20 mouse cellular contexts compared by ENCODE assay signal in the genomic region with DNA sequence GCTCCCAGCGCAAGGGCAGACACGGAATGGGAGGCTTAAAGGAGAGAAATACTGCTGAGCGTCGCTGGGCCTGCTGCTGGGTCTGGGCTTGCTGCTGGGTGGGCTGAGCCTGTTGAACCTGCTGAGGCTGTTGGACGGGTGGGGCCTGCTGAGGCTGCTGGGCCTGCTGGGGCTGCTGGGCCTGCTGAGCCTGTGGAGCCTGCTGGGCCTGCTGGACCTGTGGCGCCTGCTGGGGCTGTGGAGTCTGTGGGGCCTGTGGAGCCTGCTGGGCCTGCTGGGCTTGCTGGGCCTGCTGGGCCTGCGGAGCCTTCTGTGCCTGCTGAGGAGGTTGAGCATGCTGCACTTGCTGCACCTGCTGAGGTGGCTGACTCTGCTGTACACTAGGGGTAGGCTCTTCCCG. TPM values are rescaled to one million over a fixed set of nuclear protein-coding genes. Genes with fewer than 3 reads are reported as not detected.
DNase-seq lines count a peak whose midpoint lies in the region; ATAC-seq and TF ChIP-seq lines count a peak whose summit lies in the region.
"Had no signal": no experiment of that assay in that cellular context is flagged by ENCODE, and none has a peak within 500 bp of the region (broad histone marks: within the 10 kb centered on the region; RNA-seq: fewer than 3 reads in every experiment).

No protein-coding gene starts in this region.

- H3K9me3 ChIP-seq in hindbrain, embryonic 16.5 days (ENCODE audit: control insufficient read depth, low read length), result no peaks in the 10 kb centered on the region
- no peaks in the 10 kb centered on the region for H3K9me3 ChIP-seq in hindbrain, embryonic 14.5 days (ENCODE audit: control insufficient read depth, low read length)
- no peaks in the 10 kb centered on the region for H3K9me3 ChIP-seq in midbrain, embryonic 13.5 days
- no peaks in the 10 kb centered on the region for H3K9me3 ChIP-seq in midbrain, postnatal 0 days (ENCODE audit: low read length)
- H3K9me3 ChIP-seq in stomach, postnatal 0 days (ENCODE audit: control insufficient read depth, low read length), result no peaks in the 10 kb centered on the region
- H3K9me3 ChIP-seq: heart, embryonic 13.5 days; neural tube, embryonic 12.5 days had no signal

- 52% methylated on average over 8 of the region's 8 CpGs for WGBS in hindbrain, embryonic 16.5 days
- 54% methylated on average over 8 of the region's 8 CpGs for WGBS in hindbrain, embryonic 14.5 days
- 50% methylated on average over 8 of the region's 8 CpGs for WGBS in midbrain, embryonic 13.5 days
- WGBS in midbrain, postnatal 0 days, result 55% methylated on average over 8 of the region's 8 CpGs
- WGBS in stomach, postnatal 0 days, result 55% methylated on average over 8 of the region's 8 CpGs

- no peak overlapping the region for H3K4me2 ChIP-seq in hindbrain, embryonic 16.5 days (ENCODE audit: low read length)
- no peak overlapping the region for H3K4me2 ChIP-seq in hindbrain, embryonic 14.5 days (replicated peaks)
- no peak overlapping the region for H3K4me2 ChIP-seq in midbrain, embryonic 13.5 days (replicated peaks)
- no peak overlapping the region for H3K4me2 ChIP-seq in midbrain, postnatal 0 days (ENCODE audit: low read depth, low read length, poor library complexity, severe bottlenecking)
- H3K4me2 ChIP-seq in stomach, postnatal 0 days (replicated peaks; ENCODE audit: low read depth), result no peak overlapping the region
- H3K4me2 ChIP-seq: heart, embryonic 13.5 days; liver, embryonic 11.5 days; neural tube, embryonic 12.5 days had no signal

- peak; percentile 56; the same call in 1 of the 2 replicates for ATAC-seq in cerebellum, adult (ENCODE audit: insufficient number of reproducible peaks, low FRiP score, low TSS enrichment)
- ATAC-seq in hindbrain, embryonic 16.5 days, result peak; percentile 58
- no peak for ATAC-seq in hindbrain, embryonic 14.5 days (ENCODE audit: low FRiP score)
- ATAC-seq in midbrain, embryonic 13.5 days, result peak; percentile 40; the same call in 1 of the 2 replicates
- no peak for ATAC-seq in midbrain, postnatal 0 days (ENCODE audit: low FRiP score)
- peak; percentile 54; the same call in 1 of the 2 replicates for ATAC-seq in stomach, postnatal 0 days (ENCODE audit: low FRiP score, low TSS enrichment)
- ATAC-seq: midbrain, embryonic 16.5 days; Patski had no signal

- TF ChIP-seq CTCF in midbrain, postnatal 0 days (IDR thresholded peaks at IDR 0.05), result no peak
- no peak for TF ChIP-seq CTCF in stomach, postnatal 0 days (IDR thresholded peaks at IDR 0.05; ENCODE audit: low read depth)

- no peaks in the 10 kb centered on the region for H3K27me3 ChIP-seq in hindbrain, embryonic 16.5 days (replicated peaks; ENCODE audit: control insufficient read depth, insufficient read depth, low read length)
- no peaks in the 10 kb centered on the region for H3K27me3 ChIP-seq in hindbrain, embryonic 14.5 days (ENCODE audit: control insufficient read depth, insufficient read depth, low read length)
- no peaks in the 10 kb centered on the region for H3K27me3 ChIP-seq in midbrain, embryonic 13.5 days
- H3K27me3 ChIP-seq in midbrain, postnatal 0 days (ENCODE audit: insufficient read depth, low read length), result no peaks in the 10 kb centered on the region
- H3K27me3 ChIP-seq in stomach, postnatal 0 days (ENCODE audit: control insufficient read depth, insufficient read depth, low read length), result no peaks in the 10 kb centered on the region
- H3K27me3 ChIP-seq: CH12.LX; heart, embryonic 13.5 days; neural tube, embryonic 12.5 days; Patski had no signal

- H3K36me3 ChIP-seq in hindbrain, embryonic 16.5 days (ENCODE audit: control insufficient read depth, insufficient read depth, low read length), result peaks cover 7% of the 10 kb centered on the region; the same call in 1 of the 2 replicates
- peaks cover 62% of the 10 kb centered on the region for H3K36me3 ChIP-seq in hindbrain, embryonic 14.5 days (replicated peaks; ENCODE audit: control insufficient read depth, insufficient read depth)
- peaks cover 53% of the 10 kb centered on the region for H3K36me3 ChIP-seq in midbrain, embryonic 13.5 days
- peaks cover 19% of the 10 kb centered on the region for H3K36me3 ChIP-seq in midbrain, postnatal 0 days (ENCODE audit: insufficient read depth, low read length)
- H3K36me3 ChIP-seq in stomach, postnatal 0 days (ENCODE audit: control insufficient read depth, insufficient read depth, low read length), result peaks cover 4% of the 10 kb centered on the region

- no peak overlapping the region for H3K4me3 ChIP-seq in hindbrain, embryonic 16.5 days (ENCODE audit: low read length)
- no peak overlapping the region for H3K4me3 ChIP-seq in hindbrain, embryonic 14.5 days (replicated peaks; ENCODE audit: low read length)
- H3K4me3 ChIP-seq in midbrain, embryonic 13.5 days (replicated peaks), result no peak overlapping the region
- no peak overlapping the region for H3K4me3 ChIP-seq in midbrain, postnatal 0 days (ENCODE audit: low read depth, low read length)
- no peak overlapping the region for H3K4me3 ChIP-seq in stomach, postnatal 0 days (ENCODE audit: low read depth, low read length)
- H3K4me3 ChIP-seq: heart, embryonic 13.5 days; layer of hippocampus, adult 2 months; neural tube, embryonic 12.5 days had no signal

- H3K4me1 ChIP-seq in hindbrain, embryonic 16.5 days (ENCODE audit: control insufficient read depth, insufficient read depth, low read depth, low read length), result no peaks in the 10 kb centered on the region
- H3K4me1 ChIP-seq in hindbrain, embryonic 14.5 days (replicated peaks; ENCODE audit: control insufficient read depth, insufficient read depth, low read length), result no peaks in the 10 kb centered on the region
- no peaks in the 10 kb centered on the region for H3K4me1 ChIP-seq in midbrain, embryonic 13.5 days (replicated peaks)
- H3K4me1 ChIP-seq in midbrain, postnatal 0 days (ENCODE audit: insufficient read depth, low read length), result no peaks in the 10 kb centered on the region
- H3K4me1 ChIP-seq in stomach, postnatal 0 days (replicated peaks; ENCODE audit: control insufficient read depth, insufficient read depth), result no peaks in the 10 kb centered on the region
- H3K4me1 ChIP-seq: heart, embryonic 13.5 days; neural tube, embryonic 12.5 days had no signal

- H3K27ac ChIP-seq in hindbrain, embryonic 16.5 days (ENCODE audit: low read depth, low read length), result no peak overlapping the region; the same call in 1 of the 2 replicates
- no peak overlapping the region for H3K27ac ChIP-seq in hindbrain, embryonic 14.5 days
- H3K27ac ChIP-seq in midbrain, embryonic 13.5 days, result no peak overlapping the region
- no peak overlapping the region for H3K27ac ChIP-seq in midbrain, postnatal 0 days (ENCODE audit: low read depth, low read length)
- H3K27ac ChIP-seq in stomach, postnatal 0 days (replicated peaks), result no peak overlapping the region
- H3K27ac ChIP-seq: heart, embryonic 13.5 days; layer of hippocampus, adult 2 months; neural tube, embryonic 12.5 days had no signal

- no peak for TF ChIP-seq EP300 in stomach, postnatal 0 days (optimal IDR thresholded peaks at IDR 0.05)

- DNase-seq in cerebellum, adult 18-20 months, result no peak
- no peak for DNase-seq in hindbrain, embryonic 14.5 days (ENCODE audit: low spot score)
- no peak for DNase-seq in midbrain, postnatal 0 days (ENCODE audit: low spot score)
- DNase-seq in stomach, postnatal 0 days (ENCODE audit: low spot score), result peak; percentile 14
- DNase-seq in right cerebral cortex, postnatal 4 days, result no peak
- DNase-seq: adrenal gland, adult 8-10 months; gastrocnemius, postnatal 36 days; kidney, adult 18-20 months; retina, postnatal 1 day; spleen, adult 18-20 months had no signal

- H3K9ac ChIP-seq in hindbrain, embryonic 16.5 days (ENCODE audit: low read depth, low read length), result no peak overlapping the region
- H3K9ac ChIP-seq in hindbrain, embryonic 14.5 days, result no peak overlapping the region
- no peak overlapping the region for H3K9ac ChIP-seq in midbrain, embryonic 13.5 days (replicated peaks)
- no peak overlapping the region for H3K9ac ChIP-seq in midbrain, postnatal 0 days (replicated peaks; ENCODE audit: low read length, poor library complexity, severe bottlenecking)
- no peak overlapping the region for H3K9ac ChIP-seq in stomach, postnatal 0 days (ENCODE audit: low read length)
- H3K9ac ChIP-seq: heart, embryonic 13.5 days; neural tube, embryonic 12.5 days had no signal

RNA-seq across cellular contexts. Expression of a gene that starts 50.5 kb away (rescaled TPM):
- 0.74 and 1.6 TPM in 2 replicates for polyA plus RNA-seq in hindbrain, embryonic 16.5 days (2015; fragmentation: Nextera tagmentation; extraction: Ambion mirVana)
- 0.29 and 0.35 TPM in 2 replicates for polyA plus RNA-seq in hindbrain, embryonic 14.5 days (2014; fragmentation: Nextera tagmentation; extraction: Ambion mirVana)
- polyA plus RNA-seq in midbrain, embryonic 13.5 days (2015; fragmentation: Nextera tagmentation; extraction: Ambion mirVana), result 0.98 and 2.4 TPM in 2 replicates
- total RNA-seq in midbrain, postnatal 0 days (2014; rRNA removed), result 0.66 and 1.4 TPM in 2 replicates
- polyA plus RNA-seq in midbrain, postnatal 0 days (2015; fragmentation: Nextera tagmentation; extraction: Ambion mirVana), result 0.23 and 1.1 TPM in 2 replicates
- not detected in 2 replicates for polyA plus RNA-seq in stomach, postnatal 0 days (2015; fragmentation: Nextera tagmentation; extraction: Ambion mirVana)
- total RNA-seq: CH12.LX; gastrocnemius, postnatal 36 days; layer of hippocampus, adult 2 months had no signal
- polyA plus RNA-seq: heart, embryonic 13.5 days; liver, embryonic 11.5 days; Patski had no signal

Comparison
In these comparisons a context has a peak if more than half of its experiments do, and no peak if none do; other contexts are left out.
1. ATAC-seq: peak in cerebellum, adult (single experiment), hindbrain, embryonic 16.5 days (single experiment), midbrain, embryonic 13.5 days (single experiment) and stomach, postnatal 0 days (single experiment); none in hindbrain, embryonic 14.5 days (single experiment) and midbrain, postnatal 0 days (single experiment).